Mouse (Mus musculus) kidney, adult 2 months (tissue): ENCODE results near the gene Ranbp9. TPM values are rescaled to one million over a fixed set of nuclear protein-coding genes. Genes with fewer than 3 reads are reported as not detected.
A peak's percentile ranks its signal among the peaks of the same experiment; 100 is the strongest.
"Not testable (repeated sequence)": the region's sequence is repeated elsewhere in the genome, so short reads cannot be mapped to it uniquely, and the experiment has no call there.

Source experiments
- DNase-seq: peaks from one replicate; pipeline ENCODE4 v3.0.0; 2021
- H3K27ac ChIP-seq: fragments of 200-500 bp; 2 replicates; pipeline ENCODE4 v1.5.1; 2012; ENCODE audit warnings: low read depth, low read length, control low read depth, inconsistent platforms; ENCODE audit not compliant: insufficient read depth
- H3K27me3 ChIP-seq: fragments of 200-500 bp; replicated peaks from 2 replicates; pipeline ENCODE4 v1.6.1; 2012; ENCODE audit warnings: mild to moderate bottlenecking, moderate library complexity, low read length, inconsistent platforms; ENCODE audit not compliant: control insufficient read depth, insufficient read depth
- H3K36me3 ChIP-seq: fragments of 200-500 bp; 2 replicates; pipeline ENCODE4 v1.6.1; 2012; ENCODE audit warnings: mild to moderate bottlenecking, moderate library complexity, low read length, inconsistent platforms; ENCODE audit not compliant: control insufficient read depth, insufficient read depth
- H3K4me1 ChIP-seq: fragments of 200-500 bp; 2 replicates; pipeline ENCODE4 v1.6.1; 2011; ENCODE audit warnings: low read length; ENCODE audit not compliant: control insufficient read depth, insufficient read depth
- H3K4me3 ChIP-seq: fragments of 200-500 bp; 2 replicates; pipeline ENCODE4 v1.5.1; 2011; ENCODE audit warnings: mild to moderate bottlenecking, low read depth, low read length, control low read depth; ENCODE audit not compliant: insufficient read depth
- CTCF ChIP-seq: fragments of 200-500 bp; conservative IDR thresholded peaks from 2 replicates; pipeline ENCODE4 v1.5.1; 2011; ENCODE audit warnings: low read depth, mild to moderate bottlenecking, control low read depth, low read length, moderate library complexity, mixed read lengths; ENCODE audit not compliant: insufficient read depth, insufficient read length
- POLR2A ChIP-seq: fragments of 200-500 bp; IDR thresholded peaks from one replicate; pipeline ENCODE4 v1.6.1; 2011; ENCODE audit warnings: low read depth, low read length, control low read depth
- WGBS: fragments of 180-500 bp; shearing (Covaris S2); methylation state at CpG from one replicate; pipeline ENCODE4 v1.1.7; 2018; 5-methylcytosine and 5-hydroxymethylcytosine counted together
- polyA plus RNA-seq: library from polyadenylated mRNA; depleted of rRNA; stranded (reverse); fragments of >200 nt; gene quantifications from 2 replicates; pipeline ENCODE4 v1.2.3, GENCODE M21; 2012

Ranbp9 gene
- polyA plus RNA-seq, 1 experiment, result 15.4 TPM

DNA sequence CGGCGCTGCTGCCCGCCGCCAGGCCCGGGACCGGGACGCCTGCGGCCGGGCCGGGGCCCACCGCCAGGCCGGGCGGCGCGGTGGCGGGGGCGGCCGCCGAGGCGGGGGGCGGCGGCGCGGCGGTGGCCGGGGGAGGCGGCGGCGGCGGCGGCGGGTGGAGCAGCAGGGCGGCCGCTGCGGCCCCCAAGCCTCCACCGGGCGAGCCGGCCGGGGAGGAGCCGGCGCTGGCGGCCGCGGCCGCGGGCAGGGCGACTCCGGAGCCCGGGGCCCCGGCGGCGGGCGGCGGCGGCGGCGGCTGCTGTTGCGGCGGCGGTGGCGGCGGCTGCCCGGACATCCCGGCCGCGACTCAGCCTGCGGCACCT, 506 bp downstream of the Ranbp9 start:
- 25% methylated on average over 66 of the region's 67 CpGs for WGBS
- H3K27me3 ChIP-seq, result no peaks in the 10 kb centered on the region

DNA sequence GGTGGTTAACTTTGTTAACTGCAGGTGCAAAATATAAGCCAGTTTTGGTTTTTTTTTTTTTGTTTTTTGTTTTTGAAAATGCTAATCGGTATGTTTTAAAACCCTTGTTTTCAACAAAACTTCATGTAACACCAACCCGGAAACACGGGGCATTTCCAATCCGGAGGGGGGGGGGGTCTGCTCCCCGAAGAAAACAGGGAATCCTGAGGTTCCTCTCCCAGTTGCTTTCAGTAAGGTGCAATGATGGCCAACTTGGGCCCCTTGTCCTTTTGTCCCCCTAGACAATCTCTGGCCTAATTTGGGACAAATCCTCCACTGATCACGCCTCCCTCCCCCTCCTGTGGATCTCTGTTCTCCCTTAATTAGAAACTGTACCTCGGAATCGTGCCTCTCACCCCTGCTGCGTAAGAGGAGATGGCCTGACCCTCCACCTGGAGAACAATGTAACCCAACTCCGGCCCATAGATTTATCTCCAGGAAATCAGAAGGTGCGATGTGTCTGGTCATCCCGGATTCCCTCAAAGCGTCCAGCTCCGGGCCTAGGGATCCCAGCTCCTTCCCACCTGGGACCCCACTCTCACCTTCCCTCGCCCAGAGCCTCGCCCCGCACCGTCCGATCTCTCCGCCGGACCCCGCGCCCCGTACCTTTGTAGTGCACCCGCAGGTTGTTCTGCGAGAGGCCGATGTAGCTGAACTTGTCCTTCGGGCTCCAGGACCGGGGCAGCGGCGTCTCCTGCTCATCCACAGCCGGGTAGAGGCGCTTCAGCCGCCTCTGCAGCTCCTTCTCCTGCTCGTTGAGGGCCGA, 1.1 kb downstream of the Ranbp9 start:
- peaks cover 17% of the 10 kb centered on the region for H3K4me1 ChIP-seq
- peak; percentile 36 for DNase-seq
- peak overlapping the region; percentile 99 for H3K4me3 ChIP-seq
- H3K36me3 ChIP-seq, result no peaks in the 10 kb centered on the region
- H3K27me3 ChIP-seq, result no peaks in the 10 kb centered on the region
- TF ChIP-seq CTCF, result no peak
- TF ChIP-seq POLR2A, result no peak
- H3K27ac ChIP-seq, result peak overlapping the region; percentile 54
- WGBS, result under 1% methylated on average over 36 of the region's 36 CpGs

More for the DNA sequence above, 506 bp downstream of the Ranbp9 start:
- H3K27ac ChIP-seq, result peak overlapping the region; percentile 99; the same call in 1 of the 2 replicates
- TF ChIP-seq POLR2A, result no peak
- no peak for TF ChIP-seq CTCF
- H3K4me1 ChIP-seq, result peaks cover 17% of the 10 kb centered on the region
- H3K36me3 ChIP-seq, result no peaks in the 10 kb centered on the region
- no peak for DNase-seq
- peak overlapping the region; percentile 99 for H3K4me3 ChIP-seq

DNA sequence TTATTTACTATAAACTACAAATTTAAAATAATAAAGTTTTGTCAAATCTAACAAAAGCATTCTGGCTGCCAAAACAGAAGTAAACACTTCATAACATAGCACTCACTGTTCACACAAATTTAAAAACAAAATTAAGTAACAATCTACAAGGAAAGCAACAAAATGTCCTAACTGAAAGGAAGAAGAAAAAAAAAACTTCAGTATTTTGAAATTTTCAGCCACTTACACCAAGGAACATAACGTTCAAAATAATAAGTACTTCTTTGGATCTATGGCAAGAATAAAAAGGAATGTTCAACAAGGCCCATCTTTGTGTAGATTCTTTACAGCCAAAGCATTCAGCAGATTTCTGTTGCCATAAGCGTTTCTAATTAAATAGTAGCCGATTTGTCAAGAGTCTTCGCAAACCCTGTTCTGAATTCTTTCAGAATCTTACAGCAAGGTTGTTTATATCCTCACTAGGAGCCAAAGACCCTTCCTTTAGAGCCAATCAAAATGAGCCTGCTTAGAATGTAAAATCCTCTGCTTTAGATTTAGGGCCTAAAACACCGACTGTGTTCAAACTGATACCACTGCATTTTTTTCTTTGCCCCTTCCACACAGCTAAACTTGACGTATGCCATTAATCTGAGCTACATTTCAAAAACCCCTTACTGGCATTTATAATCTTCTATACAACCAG, 1.9 kb downstream of the Ranbp9 start:
- no peak overlapping the region for H3K27ac ChIP-seq

DNA sequence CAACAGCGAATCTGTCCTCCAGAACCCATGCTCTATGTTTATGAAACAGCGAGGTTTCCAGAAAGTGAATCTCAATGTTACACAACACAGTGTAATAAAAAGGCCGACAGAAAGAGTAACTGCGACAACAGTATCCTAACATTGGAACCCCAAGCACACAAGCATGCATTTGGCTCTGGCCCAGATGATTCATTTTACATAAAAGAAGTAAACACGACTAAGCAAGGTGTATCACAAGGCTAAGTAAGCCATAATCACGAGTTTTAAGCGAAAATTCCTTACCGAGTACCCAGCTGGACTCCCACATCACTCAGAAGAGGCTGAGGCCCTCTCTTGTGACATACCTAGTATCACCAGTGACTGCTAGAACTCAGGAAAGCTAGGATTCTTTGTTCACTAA, 2.5 kb downstream of the Ranbp9 start:
- Histone ChIP-seq H3K4me3 (peak overlapping the region; percentile 41; the same call in 1 of the 2 replicates), H3K27ac (peak overlapping the region; percentile 79), H3K4me1 (peaks cover 30% of the 10 kb centered on the region), H3K36me3 (no peaks in the 10 kb centered on the region), H3K27me3 (no peaks in the 10 kb centered on the region)
- TF ChIP-seq POLR2A (no peak), CTCF (no peak)
- WGBS, result 4% methylated on average over 8 of the region's 8 CpGs
- peak; percentile 46 for DNase-seq

More for the DNA sequence above, 1.9 kb downstream of the Ranbp9 start:
- peaks cover 24% of the 10 kb centered on the region for H3K4me1 ChIP-seq
- peak overlapping the region; percentile 27 for H3K4me3 ChIP-seq
- no peak for DNase-seq
- 3% methylated on average over 6 of the region's 6 CpGs for WGBS
- TF ChIP-seq CTCF (no peak), POLR2A (no peak)
- H3K36me3 ChIP-seq, result no peaks in the 10 kb centered on the region
- no peaks in the 10 kb centered on the region for H3K27me3 ChIP-seq

DNA sequence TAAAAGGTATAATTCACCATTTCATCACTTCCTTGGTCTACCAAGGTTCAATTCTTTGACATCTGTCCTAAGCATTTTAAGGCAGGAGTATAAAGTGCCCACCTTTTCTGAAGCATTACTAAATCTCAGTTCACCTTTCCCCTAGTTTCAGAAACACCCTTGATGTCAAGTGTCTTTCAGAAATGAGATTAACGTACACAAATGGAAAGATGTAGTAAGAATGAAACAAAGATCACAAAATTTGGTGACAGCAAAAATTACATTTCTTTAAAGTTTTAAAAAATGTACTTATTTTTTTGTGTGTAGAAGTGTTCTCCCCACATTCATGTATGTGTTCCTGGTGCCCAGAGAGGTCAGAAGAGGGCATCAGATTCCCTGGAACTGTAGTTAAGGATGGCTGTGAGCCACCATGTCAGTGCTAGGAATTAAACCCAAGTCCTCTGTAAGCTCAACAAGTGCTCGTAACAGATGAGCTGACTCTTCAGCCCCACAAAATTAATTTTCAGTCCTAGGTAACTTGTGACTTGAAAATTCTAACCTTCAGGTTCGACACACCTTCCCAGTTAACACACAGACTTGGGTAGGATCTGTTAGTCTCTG, 3.9 kb downstream of the Ranbp9 start:
- Histone ChIP-seq H3K36me3 (no peaks in the 10 kb centered on the region), H3K4me3 (no peak overlapping the region), H3K4me1 (peaks cover 33% of the 10 kb centered on the region), H3K27me3 (no peaks in the 10 kb centered on the region), H3K27ac (no peak overlapping the region)
- DNase-seq, result no peak
- WGBS, result 77% methylated on average over 3 of the region's 3 CpGs
- TF ChIP-seq POLR2A (no peak), CTCF (no peak)

DNA sequence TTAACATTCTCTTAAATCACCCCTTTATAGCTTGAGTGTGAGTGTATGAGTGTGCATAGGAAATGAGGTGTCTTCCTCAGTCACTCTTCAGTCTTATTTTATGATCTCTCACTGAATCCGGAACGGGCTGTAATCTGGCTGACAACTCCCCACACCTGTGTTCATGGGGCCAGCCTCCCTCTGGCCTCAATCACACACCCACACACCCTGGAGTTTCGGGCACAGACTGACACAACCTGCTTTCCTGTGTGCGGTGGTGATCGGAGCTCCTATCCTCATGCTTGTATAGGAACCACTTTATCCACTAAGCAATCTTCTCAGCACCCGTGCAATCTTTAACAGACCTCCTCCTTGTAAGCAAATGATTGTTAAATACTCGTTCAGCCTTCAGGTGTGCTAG, 4.9 kb downstream of the Ranbp9 start:
- no peak overlapping the region for H3K27ac ChIP-seq
- TF ChIP-seq CTCF (no peak), POLR2A (no peak)
- 36% methylated on average over 7 of the region's 7 CpGs for WGBS

DNA sequence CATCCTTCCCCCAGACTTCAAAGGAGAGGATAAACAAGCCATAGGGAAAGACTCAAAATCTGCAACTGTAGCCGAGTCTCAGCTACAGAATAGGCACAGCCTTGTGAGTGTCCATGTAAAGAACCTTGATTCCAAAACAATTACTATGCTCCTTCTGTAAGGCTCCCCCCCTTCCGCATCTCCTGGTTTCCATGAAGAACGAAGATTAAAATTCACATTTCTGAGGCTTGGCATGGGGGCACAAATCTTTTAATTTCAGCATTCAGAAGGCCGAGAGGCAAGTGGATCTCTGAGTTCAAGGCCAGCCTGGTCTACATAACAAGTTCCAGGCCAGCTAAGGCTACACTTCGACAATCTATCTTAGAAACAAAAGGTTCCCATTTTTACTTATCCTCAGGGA, 6.4 kb downstream of the Ranbp9 start:
- WGBS, result 83% methylated on average over 5 of the region's 5 CpGs
- no peak for TF ChIP-seq POLR2A
- TF ChIP-seq CTCF, result no peak

More for the DNA sequence above, 4.9 kb downstream of the Ranbp9 start:
- H3K4me3 ChIP-seq, result no peak overlapping the region
- H3K27me3 ChIP-seq, result no peaks in the 10 kb centered on the region
- peaks cover 29% of the 10 kb centered on the region for H3K4me1 ChIP-seq
- no peak for DNase-seq
- H3K36me3 ChIP-seq, result no peaks in the 10 kb centered on the region

DNA sequence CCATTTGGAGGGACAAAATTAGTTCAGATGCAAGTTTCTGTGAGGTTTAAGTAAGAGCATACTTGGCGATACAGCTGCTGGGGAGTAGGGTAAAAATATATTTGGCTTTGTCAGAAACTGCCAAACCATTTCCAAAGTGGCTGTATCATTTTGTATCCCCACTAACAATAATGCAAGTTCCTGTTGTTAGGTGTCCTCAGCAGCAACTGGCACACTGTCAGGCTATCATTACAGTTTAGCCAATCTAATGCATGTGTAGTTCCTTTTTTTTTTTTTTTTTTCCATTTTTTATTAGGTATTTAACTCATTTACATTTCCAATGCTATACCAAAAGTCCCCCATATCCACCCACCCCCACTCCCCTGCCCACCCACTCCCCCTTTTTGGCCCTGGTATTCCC, 9.2 kb downstream of the Ranbp9 start:
- not testable (repeated sequence) for DNase-seq, H3K27me3 ChIP-seq, H3K27ac ChIP-seq, H3K4me3 ChIP-seq, H3K36me3 ChIP-seq
- WGBS, result 94% methylated on average over 1 of the region's 1 CpGs
- H3K4me1 ChIP-seq, result peaks cover 23% of the 10 kb centered on the region

More for the DNA sequence above, 6.4 kb downstream of the Ranbp9 start:
- Histone ChIP-seq H3K27ac (no peak overlapping the region), H3K36me3 (no peaks in the 10 kb centered on the region), H3K4me3 (no peak overlapping the region), H3K4me1 (peaks cover 29% of the 10 kb centered on the region), H3K27me3 (no peaks in the 10 kb centered on the region)
- no peak for DNase-seq
